Mouse (Mus musculus) kidney, adult 9 months (tissue): ENCODE measurements around the gene Crb1.
A peak's percentile ranks its signal among the peaks of the same experiment; 100 is the strongest.
"Not testable (repeated sequence)": the region's sequence is repeated elsewhere in the genome, so short reads cannot be mapped to it uniquely, and the experiment has no call there.

Experiments used
- DNase-seq: peaks from one replicate; pipeline ENCODE4 v3.0.0; 2022

Gene Crb1

GRCm38 (mm10) chr1:139328286-139328685 is 48.6 kb downstream of the Crb1 start:
- DNase-seq = no peak

DNA sequence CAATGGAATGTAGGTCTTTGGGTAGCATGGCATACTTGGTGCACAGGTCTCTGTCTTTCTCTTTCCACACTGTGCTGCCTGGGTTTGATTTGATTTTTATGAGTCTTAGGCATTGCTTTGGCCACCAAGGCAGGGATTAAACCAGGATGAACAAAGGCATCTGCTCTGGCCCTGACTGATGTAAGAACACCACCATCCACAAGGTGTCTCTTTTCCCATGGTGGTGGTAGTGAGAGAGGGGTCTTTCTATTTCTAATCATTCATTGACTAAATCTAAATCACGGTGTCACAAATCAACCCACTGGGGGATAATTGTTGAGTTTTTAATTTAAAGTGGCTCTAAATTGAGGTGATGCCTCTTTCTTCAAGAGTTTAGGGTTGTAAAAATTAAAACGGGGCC is 51.5 kb downstream of the Crb1 start:
- DNase-seq = no peak

GRCm38 (mm10) chr1:139319798-139320197 is 57.1 kb downstream of the Crb1 start:
- peak; percentile 55 for DNase-seq

DNA sequence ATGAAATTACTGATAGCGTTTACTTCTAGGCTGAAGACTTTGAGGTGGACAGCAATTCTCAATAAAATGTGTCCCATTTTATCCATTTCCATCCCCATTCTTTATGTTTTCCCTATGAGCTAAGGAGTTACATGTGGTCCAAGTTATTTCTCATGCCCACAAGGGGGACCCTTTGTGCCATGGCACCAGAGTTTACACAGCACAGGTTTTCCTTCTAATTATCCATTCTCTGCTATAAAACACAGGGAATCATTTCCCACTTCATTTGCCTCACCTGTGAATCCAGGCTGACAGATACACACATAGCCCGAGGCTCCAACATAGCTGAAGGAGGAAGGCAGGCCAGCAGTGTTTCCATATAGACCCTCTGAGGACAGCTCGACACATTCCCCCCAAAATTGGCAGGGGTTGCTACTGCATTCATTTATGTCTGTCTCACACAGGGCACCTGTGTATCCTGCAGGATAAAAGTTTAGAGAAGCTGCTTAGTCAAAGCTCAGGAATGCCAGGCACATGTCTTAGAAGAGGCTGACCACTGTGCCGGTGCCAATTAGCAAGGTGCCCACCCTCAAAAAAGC is 62.5 kb downstream of the Crb1 start:
- peak; percentile 22 for DNase-seq

GRCm38 (mm10) chr1:139308915-139309314 is 68.0 kb downstream of the Crb1 start:
- no peak for DNase-seq

DNA sequence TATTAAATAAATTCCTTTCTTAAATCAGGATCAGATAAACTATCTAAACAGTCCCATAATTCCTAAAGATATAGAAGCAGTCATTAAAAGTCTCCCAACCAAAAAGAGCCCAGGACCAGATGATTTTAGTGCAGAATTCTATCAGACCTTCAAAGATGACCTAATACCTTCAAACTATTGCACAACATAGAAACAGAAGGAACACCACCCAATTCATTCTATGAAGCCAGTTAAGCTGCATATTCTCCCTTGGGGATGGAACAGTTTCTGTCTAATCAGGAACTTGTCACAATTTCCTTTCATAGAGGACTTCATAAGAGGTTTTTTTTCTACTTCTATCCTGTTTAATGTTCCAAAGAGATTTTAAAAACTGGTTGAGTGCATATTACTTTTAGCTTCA is 74.4 kb downstream of the Crb1 start:
- DNase-seq = not testable (repeated sequence)

DNA sequence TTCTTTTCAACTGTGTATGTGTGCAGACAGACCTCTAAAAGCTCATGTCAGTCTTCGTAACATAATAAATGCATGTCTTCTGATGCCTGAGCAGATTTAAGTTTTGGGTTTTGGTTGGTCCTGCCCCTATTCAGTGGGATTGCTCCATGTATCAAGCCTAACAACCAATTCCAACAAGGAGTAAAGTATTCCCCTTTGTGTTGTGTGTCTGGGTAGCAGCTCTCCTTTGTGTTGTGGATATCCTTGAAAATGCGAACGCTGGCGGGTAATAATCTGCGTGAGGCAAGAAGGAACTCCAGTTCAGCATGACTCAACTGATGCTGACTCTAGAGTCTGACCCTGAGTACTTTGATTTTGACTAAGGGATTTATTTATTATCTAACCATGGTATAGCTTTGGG is 75.1 kb downstream of the Crb1 start:
- no peak for DNase-seq

DNA sequence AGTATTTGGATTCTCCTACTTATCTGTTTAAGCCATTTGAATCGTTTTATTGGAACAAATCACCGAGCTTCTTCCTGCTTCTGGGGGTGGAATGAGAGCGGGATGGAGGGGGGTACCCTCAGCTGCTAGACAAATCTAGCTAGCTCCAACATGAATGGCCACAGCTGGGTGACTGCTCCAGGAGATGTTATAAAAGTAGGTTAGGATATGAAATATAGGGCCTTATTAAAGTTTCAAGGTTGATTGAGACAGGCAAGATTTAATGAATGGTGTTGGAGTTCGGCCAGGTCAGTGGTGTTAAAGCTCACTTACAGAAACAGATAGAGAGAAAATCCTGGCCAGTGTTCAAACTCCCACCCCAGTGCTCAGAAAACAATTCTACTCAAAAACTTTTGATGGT is 84.9 kb downstream of the Crb1 start:
- DNase-seq = no peak

DNA sequence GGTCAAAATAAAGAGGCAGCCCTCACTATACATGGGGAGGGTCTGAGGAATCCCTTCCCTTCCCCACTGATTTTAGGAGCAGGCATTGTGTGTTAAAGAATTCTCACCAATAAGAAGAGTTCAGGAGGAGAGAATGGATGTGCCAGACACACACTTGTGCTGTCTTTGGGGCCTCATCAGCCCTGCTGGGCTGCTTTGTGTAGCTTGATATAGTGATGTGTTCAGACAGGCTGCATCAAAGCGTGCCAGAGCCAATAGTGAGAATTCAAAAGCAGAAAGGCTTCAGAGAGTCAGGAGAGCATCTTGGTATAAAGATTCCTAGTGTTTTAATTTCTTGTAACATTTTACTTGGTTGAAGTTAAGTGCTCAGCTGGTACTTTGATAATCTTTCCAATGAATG is 85.3 kb downstream of the Crb1 start:
- no peak for DNase-seq

GRCm38 (mm10) chr1:139276619-139277320 is 100.1 kb downstream of the Crb1 start:
- no peak for DNase-seq

GRCm38 (mm10) chr1:139267844-139268243 is 109.1 kb downstream of the Crb1 start:
- peak; percentile 63 for DNase-seq

- no peak for DNase-seq
Measured at GRCm38 (mm10) chr1:139264245-139264644, 112.7 kb downstream of the Crb1 start.

- DNase-seq = no peak
Measured at GRCm38 (mm10) chr1:139263158-139263557, 113.7 kb downstream of the Crb1 start.

GRCm38 (mm10) chr1:139255581-139255980 is 121.3 kb downstream of the Crb1 start:
- DNase-seq = no peak

DNA sequence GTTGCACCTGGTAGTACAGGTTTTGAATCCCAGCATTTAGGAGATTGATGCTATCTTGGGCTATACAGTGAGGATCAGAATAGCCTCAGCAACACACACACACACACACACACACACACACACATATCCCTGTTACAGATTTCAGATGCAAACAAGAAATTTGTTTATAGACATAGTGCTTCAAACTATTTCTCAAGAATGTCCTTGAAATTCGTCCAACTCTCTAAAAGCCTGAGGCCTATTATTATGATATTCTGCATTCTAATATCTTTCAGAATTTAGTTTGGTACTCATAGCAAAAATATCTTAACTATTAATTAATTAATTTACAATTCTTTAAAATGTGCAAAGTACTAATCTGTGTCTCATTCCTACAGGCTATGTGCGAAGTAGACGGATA is 124.9 kb downstream of the Crb1 start:
- no peak for DNase-seq

GRCm38 (mm10) chr1:139249159-139249558 is 127.7 kb downstream of the Crb1 start:
- DNase-seq = no peak

DNA sequence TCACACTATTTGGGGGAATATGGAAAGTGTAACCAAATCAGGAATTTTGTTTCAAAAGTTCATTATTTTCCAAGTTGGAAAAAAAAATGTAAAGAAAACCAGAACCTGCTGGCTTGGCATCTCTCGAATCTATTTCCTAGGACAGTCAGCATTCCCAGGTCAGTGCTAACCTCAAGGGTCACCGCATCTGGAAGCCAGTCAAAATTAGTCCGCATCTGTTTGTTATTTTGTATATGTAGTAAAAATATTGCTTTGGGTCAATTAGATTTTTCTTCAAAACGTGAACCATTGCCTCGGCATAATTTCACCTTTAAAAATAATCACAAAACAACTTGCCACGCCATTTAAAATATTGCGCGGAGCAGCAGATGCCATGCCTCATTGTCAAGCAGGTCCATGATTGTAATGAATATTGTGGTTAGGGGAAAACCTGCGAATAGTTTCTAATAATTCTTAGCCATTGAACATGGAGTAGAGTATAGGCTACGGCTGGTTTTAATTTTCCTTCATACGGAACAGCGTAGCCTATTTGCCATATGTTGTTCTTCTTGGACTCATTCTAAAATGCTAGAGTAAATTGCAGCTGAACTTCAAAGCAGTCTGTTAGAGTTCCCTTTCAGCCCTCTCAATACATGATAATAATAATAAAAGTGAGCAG is 130.0 kb downstream of the Crb1 start:
- DNase-seq = no peak

DNA sequence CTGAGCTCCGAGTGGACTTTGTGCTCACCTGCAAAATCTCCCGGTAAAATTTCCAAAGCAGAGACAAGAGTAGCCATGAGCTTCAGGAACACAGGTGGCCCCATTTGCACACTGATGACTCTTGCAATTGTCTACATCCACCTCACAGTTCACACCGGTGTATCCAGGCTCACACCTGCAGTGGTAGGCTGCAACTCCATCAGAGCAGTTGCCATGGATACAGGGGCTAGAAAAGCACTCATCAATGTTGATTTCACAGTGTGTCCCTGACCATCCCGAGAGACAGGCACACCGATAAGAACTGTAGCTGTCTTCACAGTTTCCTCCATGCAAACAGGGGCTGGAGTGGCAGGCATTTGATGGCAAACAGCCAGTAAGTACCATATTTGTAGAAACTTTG is 140.1 kb downstream of the Crb1 start:
- no peak for DNase-seq

DNA sequence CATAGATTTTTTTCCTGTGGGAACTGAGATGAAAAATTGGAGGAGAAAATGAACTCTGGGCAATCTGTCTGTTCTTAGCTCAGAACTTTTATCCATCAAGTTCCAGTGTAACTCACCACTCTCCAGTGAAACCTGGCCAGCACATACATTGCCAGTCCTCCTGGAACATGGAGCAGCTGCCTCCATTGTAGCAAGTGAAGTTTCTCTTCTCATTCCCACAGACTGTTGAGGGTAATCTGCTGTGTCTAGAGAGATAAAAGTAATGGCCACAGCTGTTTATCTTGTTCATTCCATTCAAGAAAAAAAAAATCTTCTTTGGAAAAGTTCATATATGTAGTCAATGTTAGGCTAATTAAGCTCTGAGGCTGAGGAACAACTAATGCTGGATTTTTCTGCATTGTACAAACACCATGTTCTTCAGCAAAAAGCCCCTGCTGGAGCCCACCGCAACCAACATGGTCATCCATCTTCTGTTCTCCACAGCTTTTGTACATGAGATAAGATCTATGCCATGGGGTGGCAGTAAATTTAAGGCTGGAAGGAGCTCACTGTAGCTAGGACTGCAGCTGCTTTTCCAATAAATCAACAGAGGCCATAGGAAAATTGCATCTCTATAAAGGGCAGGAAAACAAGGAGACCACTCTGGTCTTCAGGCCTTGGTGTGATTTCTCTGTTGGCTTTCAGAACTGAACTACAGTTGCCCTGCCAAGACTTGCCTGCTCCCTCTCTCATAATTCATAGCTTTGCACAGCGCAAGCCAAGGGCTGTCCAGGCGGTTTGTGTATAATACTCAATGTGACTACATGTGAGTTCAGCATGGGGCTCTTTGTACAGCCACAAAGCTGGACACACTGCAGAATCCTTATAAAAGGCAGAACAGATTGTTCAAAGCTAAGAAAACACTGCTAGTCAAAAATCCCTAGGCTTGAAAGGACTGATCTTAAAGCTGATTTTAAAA is 142.0 kb downstream of the Crb1 start:
- no peak for DNase-seq

DNA sequence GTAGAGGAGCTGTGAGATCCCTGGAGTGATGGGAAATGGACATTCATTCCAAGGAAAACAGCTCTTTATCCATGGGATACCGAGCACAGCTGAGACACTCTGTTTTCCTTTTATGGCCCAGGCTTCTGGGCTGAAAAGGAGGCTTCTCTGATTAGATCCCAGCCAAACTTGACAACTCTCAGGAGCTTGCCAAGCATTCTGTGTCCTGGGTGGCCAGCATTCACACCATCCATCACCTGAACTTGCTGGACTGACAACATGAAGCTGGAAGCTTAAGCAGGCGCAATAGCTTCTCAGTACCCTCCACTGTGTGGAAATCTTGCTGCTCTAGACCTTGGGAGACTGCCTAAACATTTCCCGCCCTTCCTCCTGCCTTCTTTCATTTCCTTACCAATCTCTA is 144.3 kb downstream of the Crb1 start:
- no peak for DNase-seq

DNA sequence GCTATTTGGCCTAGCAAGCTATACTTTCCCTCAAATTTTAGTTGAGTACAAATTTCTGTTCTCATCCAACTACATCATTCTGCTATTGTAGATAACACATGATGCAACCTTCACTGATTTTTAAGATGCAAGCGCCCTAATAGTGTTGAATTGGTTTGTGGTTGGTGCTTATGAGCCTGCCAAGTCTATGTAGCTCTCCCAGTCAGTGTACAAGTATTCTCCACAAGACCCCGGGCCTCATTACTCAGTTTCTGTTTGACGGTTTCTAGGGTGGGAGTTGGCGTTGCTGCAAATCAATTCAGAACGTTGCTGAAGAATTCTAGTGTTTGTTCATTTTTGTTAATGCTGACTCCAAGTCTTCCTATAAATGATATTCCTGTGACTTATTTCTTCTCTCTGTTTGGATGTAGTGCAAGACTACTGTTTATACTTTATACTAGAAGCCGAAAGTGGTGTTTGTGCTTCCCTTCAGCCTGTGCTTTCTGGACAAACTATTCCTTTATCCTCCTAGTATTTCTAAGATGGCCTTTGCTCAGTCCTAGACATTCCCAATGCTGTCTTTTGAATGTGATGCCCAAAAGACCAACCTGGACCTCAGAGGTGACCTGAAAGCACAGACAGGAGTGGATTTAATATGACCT is 152.5 kb downstream of the Crb1 start:
- no peak for DNase-seq

DNA sequence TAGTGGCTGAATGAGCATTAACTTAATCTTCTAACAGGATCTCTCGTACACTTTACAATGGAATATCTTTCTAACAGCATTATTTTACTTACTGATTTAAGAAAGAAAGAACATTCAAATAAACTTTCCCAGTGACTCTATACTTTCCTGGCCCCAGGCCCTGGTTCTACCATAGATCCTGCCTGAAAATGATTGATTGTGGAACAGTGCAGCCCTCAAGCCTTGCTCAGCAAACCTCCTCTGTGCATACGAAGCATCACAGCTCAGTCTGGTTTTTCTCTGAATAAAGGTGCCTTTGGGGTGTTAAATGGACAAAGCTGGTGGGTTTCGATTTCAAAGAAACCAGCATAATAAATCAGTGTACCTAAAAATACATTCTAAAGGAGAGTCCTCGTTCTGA is 153.1 kb downstream of the Crb1 start:
- DNase-seq = no peak

- DNase-seq = no peak
Measured at GRCm38 (mm10) chr1:139215311-139215710, 161.6 kb downstream of the Crb1 start.
